Mouse (Mus musculus) hindbrain, embryonic 11.5 days (tissue): ENCODE results near the gene Pard3b. TPM values are rescaled to one million over a fixed set of nuclear protein-coding genes. Genes with fewer than 3 reads are reported as not detected.
A peak's percentile ranks its signal among the peaks of the same experiment; 100 is the strongest.

Experiments
- ATAC-seq: fragments of 200-750 bp; cut with Nextera tagmentation; 2 replicates; pipeline ENCODE4 v1.8.0; 2017; ENCODE audit warnings: mild to moderate bottlenecking, moderate TSS enrichment, moderate library complexity; ENCODE audit not compliant: low FRiP score
- DNase-seq: peaks from one replicate; pipeline ENCODE4 v3.0.0-alpha.2; 2015; ENCODE audit warnings: low spot score
- H3K27ac ChIP-seq: fragments of 300-500 bp; sonication (generic); 2 replicates; pipeline ENCODE4 v1.5.1; 2014; ENCODE audit warnings: mild to moderate bottlenecking, low read depth, low read length
- H3K27me3 ChIP-seq: fragments of 300-500 bp; sonication (generic); 2 replicates; pipeline ENCODE4 v1.6.1; 2014; ENCODE audit warnings: mild to moderate bottlenecking, low read length, moderate library complexity, mixed read lengths; ENCODE audit not compliant: control insufficient read depth, insufficient read depth
- H3K36me3 ChIP-seq: fragments of 300-500 bp; sonication (generic); 2 replicates; pipeline ENCODE4 v1.6.1; 2014; ENCODE audit warnings: mild to moderate bottlenecking, low read length, moderate library complexity, mixed read lengths; ENCODE audit not compliant: control insufficient read depth, insufficient read depth
- H3K4me1 ChIP-seq: fragments of 300-500 bp; sonication (generic); replicated peaks from 2 replicates; pipeline ENCODE4 v1.6.1; 2014; ENCODE audit warnings: low read length, mixed read lengths; ENCODE audit not compliant: control insufficient read depth, insufficient read depth
- H3K4me2 ChIP-seq: fragments of 300-500 bp; sonication (generic); replicated peaks from 2 replicates; pipeline ENCODE4 v1.6.1; 2014; ENCODE audit warnings: mild to moderate bottlenecking, low read depth, low read length
- H3K4me3 ChIP-seq: fragments of 300-500 bp; sonication (generic); 2 replicates; pipeline ENCODE4 v1.5.1; 2014; ENCODE audit warnings: low read depth, low read length
- H3K9ac ChIP-seq: fragments of 300-500 bp; sonication (generic); 2 replicates; pipeline ENCODE4 v1.6.1; 2014; ENCODE audit warnings: low read depth, low read length
- H3K9me3 ChIP-seq: fragments of 300-500 bp; sonication (generic); 2 replicates; pipeline ENCODE4 v1.6.1; 2016; ENCODE audit warnings: low read length; ENCODE audit not compliant: control insufficient read depth
- WGBS: fragments of 180-500 bp; shearing (Covaris S2); extraction: QIAGEN DNeasy Blood & Tissue Kit; methylation state at CpG from one replicate; pipeline ENCODE4 v1.1.7; 2014; 5-methylcytosine and 5-hydroxymethylcytosine counted together
- polyA plus RNA-seq: library from polyadenylated mRNA; unstranded; fragments of >200 nt; fragmentation: Nextera tagmentation; extraction: Ambion mirVana; gene quantifications from 2 replicates; pipeline ENCODE4 v1.2.1, GENCODE M21; 2014

Pard3b gene
- polyA plus RNA-seq, 1 experiment from 2014 or later, result 16.8 TPM

GRCm38 (mm10) chr1:62122426-62122825 is 483.8 kb downstream of the Pard3b start:
- no peak overlapping the region for H3K9ac ChIP-seq
- no peak overlapping the region for H3K4me3 ChIP-seq
- H3K4me2 ChIP-seq, result no peak overlapping the region
- no peaks in the 10 kb centered on the region for H3K36me3 ChIP-seq
- WGBS, result 88% methylated on average over 1 of the region's 1 CpGs
- ATAC-seq (no peak), DNase-seq (no peak)
- H3K27me3 ChIP-seq, result no peaks in the 10 kb centered on the region
- H3K9me3 ChIP-seq, result no peaks in the 10 kb centered on the region
- H3K4me1 ChIP-seq, result no peaks in the 10 kb centered on the region
- H3K27ac ChIP-seq, result no peak overlapping the region

- H3K36me3 ChIP-seq, result no peaks in the 10 kb centered on the region
- no peaks in the 10 kb centered on the region for H3K27me3 ChIP-seq
- ATAC-seq (no peak), DNase-seq (no peak)
- H3K4me2 ChIP-seq, result no peak overlapping the region
- no peaks in the 10 kb centered on the region for H3K9me3 ChIP-seq
- H3K9ac ChIP-seq, result no peak overlapping the region
- H3K4me3 ChIP-seq, result no peak overlapping the region
- no peaks in the 10 kb centered on the region for H3K4me1 ChIP-seq
- no peak overlapping the region for H3K27ac ChIP-seq
- 97% methylated on average over 2 of the region's 2 CpGs for WGBS
Measured at GRCm38 (mm10) chr1:62129186-62129585, 490.6 kb downstream of the Pard3b start.

- no peak overlapping the region for H3K4me2 ChIP-seq
- no peak overlapping the region for H3K9ac ChIP-seq
- H3K4me1 ChIP-seq, result no peaks in the 10 kb centered on the region
- DNase-seq (no peak), ATAC-seq (no peak)
- H3K27ac ChIP-seq, result no peak overlapping the region
- no peak overlapping the region for H3K4me3 ChIP-seq
- 91% methylated on average over 4 of the region's 4 CpGs for WGBS
- H3K36me3 ChIP-seq, result no peaks in the 10 kb centered on the region
- no peaks in the 10 kb centered on the region for H3K9me3 ChIP-seq
- no peaks in the 10 kb centered on the region for H3K27me3 ChIP-seq
Measured at GRCm38 (mm10) chr1:62148134-62148533, 509.5 kb downstream of the Pard3b start.

- H3K27ac ChIP-seq, result no peak overlapping the region
- H3K9me3 ChIP-seq, result no peaks in the 10 kb centered on the region
- whole genome bisulfite sequencing, result 90% methylated on average over 6 of the region's 6 CpGs
- no peaks in the 10 kb centered on the region for H3K36me3 ChIP-seq
- H3K9ac ChIP-seq, result no peak overlapping the region
- H3K4me3 ChIP-seq, result no peak overlapping the region
- no peaks in the 10 kb centered on the region for H3K4me1 ChIP-seq
- H3K27me3 ChIP-seq, result no peaks in the 10 kb centered on the region
- ATAC-seq (no peak), DNase-seq (no peak)
- H3K4me2 ChIP-seq, result no peak overlapping the region
Measured at GRCm38 (mm10) chr1:62148786-62149185, 510.2 kb downstream of the Pard3b start.

- H3K9me3 ChIP-seq, result no peaks in the 10 kb centered on the region
- H3K4me3 ChIP-seq, result no peak overlapping the region
- no peak overlapping the region for H3K27ac ChIP-seq
- WGBS, result 27% methylated on average over 1 of the region's 1 CpGs
- no peaks in the 10 kb centered on the region for H3K4me1 ChIP-seq
- no peaks in the 10 kb centered on the region for H3K27me3 ChIP-seq
- no peaks in the 10 kb centered on the region for H3K36me3 ChIP-seq
- H3K9ac ChIP-seq, result no peak overlapping the region
- DNase-seq (no peak), ATAC-seq (no peak)
- H3K4me2 ChIP-seq, result no peak overlapping the region
Measured at GRCm38 (mm10) chr1:62155970-62156369, 517.3 kb downstream of the Pard3b start.

GRCm38 (mm10) chr1:62159592-62159991 is 521.0 kb downstream of the Pard3b start:
- no peak overlapping the region for H3K27ac ChIP-seq
- no peak overlapping the region for H3K4me2 ChIP-seq
- ATAC-seq (no peak), DNase-seq (no peak)
- no peaks in the 10 kb centered on the region for H3K9me3 ChIP-seq
- no peak overlapping the region for H3K9ac ChIP-seq
- no peaks in the 10 kb centered on the region for H3K36me3 ChIP-seq
- no peak overlapping the region for H3K4me3 ChIP-seq
- H3K27me3 ChIP-seq, result no peaks in the 10 kb centered on the region
- H3K4me1 ChIP-seq, result no peaks in the 10 kb centered on the region
- WGBS, result 76% methylated on average over 2 of the region's 2 CpGs

- no peaks in the 10 kb centered on the region for H3K4me1 ChIP-seq
- H3K27me3 ChIP-seq, result no peaks in the 10 kb centered on the region
- H3K36me3 ChIP-seq, result no peaks in the 10 kb centered on the region
- H3K4me3 ChIP-seq, result no peak overlapping the region
- H3K27ac ChIP-seq, result no peak overlapping the region
- no peak for ATAC-seq
- no peak overlapping the region for H3K9ac ChIP-seq
- DNase-seq, result no peak
- WGBS, result 96% methylated on average over 1 of the region's 1 CpGs
- no peak overlapping the region for H3K4me2 ChIP-seq
- H3K9me3 ChIP-seq, result no peaks in the 10 kb centered on the region
Measured at GRCm38 (mm10) chr1:62175013-62175640, 536.5 kb downstream of the Pard3b start.

- Histone ChIP-seq H3K4me2 (no peak overlapping the region), H3K36me3 (no peaks in the 10 kb centered on the region), H3K27ac (no peak overlapping the region), H3K27me3 (no peaks in the 10 kb centered on the region), H3K9me3 (no peaks in the 10 kb centered on the region), H3K9ac (no peak overlapping the region), H3K4me3 (no peak overlapping the region), H3K4me1 (no peaks in the 10 kb centered on the region; the same call in 1 of the 2 replicates)
- DNase-seq (peak; percentile 41), ATAC-seq (peak; percentile 33; the same call in 1 of the 2 replicates)
- WGBS, result 4% methylated on average over 5 of the region's 5 CpGs
Measured at GRCm38 (mm10) chr1:62181638-62182037, 543.0 kb downstream of the Pard3b start.

GRCm38 (mm10) chr1:62182634-62183033 is 544.0 kb downstream of the Pard3b start:
- DNase-seq (no peak), ATAC-seq (no peak)
- 80% methylated on average over 3 of the region's 3 CpGs for WGBS
- Histone ChIP-seq H3K9me3 (no peaks in the 10 kb centered on the region), H3K27me3 (no peaks in the 10 kb centered on the region), H3K4me3 (no peak overlapping the region), H3K4me2 (no peak overlapping the region), H3K4me1 (no peaks in the 10 kb centered on the region; the same call in 1 of the 2 replicates), H3K27ac (no peak overlapping the region), H3K9ac (no peak overlapping the region), H3K36me3 (no peaks in the 10 kb centered on the region)
